Mouse (Mus musculus): ENCODE measurements around the gene Dnah6.

GRCm38 (mm10) chr6:73132784-73133183 is 88.7 kb downstream of the Dnah6 start:
- TF ChIP-seq CTCF (IDR thresholded peaks at IDR 0.05; ENCODE audit: low read depth, low read length) (no peak), POLR2A (IDR thresholded peaks at IDR 0.05; ENCODE audit: extremely low read depth, insufficient read depth, low read length) (no peak)
